Mouse (Mus musculus): ENCODE data around the gene Rnf183. TPM values are rescaled to one million over a fixed set of nuclear protein-coding genes. Genes with fewer than 3 reads are reported as not detected.

The Rnf183 gene
- total RNA-seq (2023): not detected

DNA sequence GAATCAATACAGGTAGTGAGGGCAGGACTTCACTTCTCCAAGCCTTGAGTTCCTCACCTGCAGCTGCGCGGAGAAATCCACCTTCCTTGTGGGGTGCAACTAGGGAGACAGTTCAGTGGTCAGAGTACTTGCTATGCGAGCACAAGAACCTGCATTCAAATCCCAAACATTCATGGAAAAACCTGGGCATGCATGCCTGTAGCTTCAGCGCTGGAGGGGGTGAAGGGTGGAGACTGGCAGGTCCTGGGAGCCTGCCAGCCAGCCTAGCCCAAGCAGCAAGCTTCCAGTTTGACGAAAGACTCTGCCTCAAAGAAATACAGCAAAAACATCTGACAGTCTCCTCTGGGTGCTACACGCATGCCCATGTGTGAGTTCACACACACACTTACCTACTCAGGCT is at the start of gene Rnf183:
Rnf183 (minus strand) TSS at position 172 of the 400 bp plus-strand sequence.

GRCm38 (mm10) chr4:62479937-62480708 is 45.1 kb upstream of the Rnf183 start, which contains the start of gene Bspry:
TSS of gene Bspry (plus strand) at chr4:62480053.

GRCm38 (mm10) chr4:62470598-62471051 is 35.6 kb upstream of the Rnf183 start, which contains the start of gene Wdr31:
TSS of gene Wdr31 (minus strand) at chr4:62470896.

DNA sequence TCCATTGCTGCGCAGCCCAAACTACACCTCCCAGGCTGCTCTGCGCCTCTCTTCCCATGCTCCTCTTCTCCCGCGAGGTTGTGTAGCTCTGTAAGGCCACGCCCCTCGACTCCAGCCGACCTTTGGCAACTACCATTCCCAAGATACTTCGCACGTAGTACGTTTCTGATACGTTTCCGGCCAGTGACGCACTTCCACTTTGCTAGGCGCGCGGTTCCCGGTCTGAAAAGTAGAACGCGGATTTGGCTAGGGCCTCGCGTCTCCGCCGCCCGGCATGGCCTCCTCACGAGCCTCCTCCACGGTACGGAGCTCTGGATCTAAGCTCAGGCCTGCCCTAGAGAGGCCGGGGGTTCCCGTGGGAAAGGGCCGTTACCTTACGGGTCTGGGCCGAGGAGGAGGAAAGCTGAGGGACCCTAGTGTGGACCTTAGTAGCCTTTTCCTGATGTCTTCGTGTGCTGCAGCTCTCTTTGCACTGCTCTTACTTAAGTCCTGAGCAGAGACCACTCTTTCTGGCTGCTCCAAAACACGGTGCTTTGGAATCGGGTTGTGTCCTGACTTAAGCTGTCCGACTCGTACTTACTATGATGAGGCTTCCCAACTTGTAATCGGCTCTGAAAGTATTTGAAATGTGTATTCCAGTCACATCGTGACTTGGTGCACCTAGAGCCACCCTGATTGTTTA is 26.3 kb downstream of the Rnf183 start, which contains the start of the genes Cdc26 and Prpf4:
Cdc26 (minus strand) TSS at position 42 of the 682 bp plus-strand sequence.
Prpf4 (plus strand) TSS at position 197 of the 682 bp plus-strand sequence.

Other genes with a start within 250 kb of the Rnf183 start
- gene Zfp37, start 204.2 kb downstream of the Rnf183 start, total RNA-seq (2023): not detected
- 10 to 100 TPM; 51.4 to 57.8 TPM for gene Slc31a2, start 172.7 kb downstream of the Rnf183 start, total RNA-seq (2023)
- 10 to 100 TPM; 83.4 to 94.3 TPM for gene Fkbp15, start 74.7 kb downstream of the Rnf183 start, total RNA-seq (2023)
- gene Slc31a1, start 74.5 kb downstream of the Rnf183 start, total RNA-seq (2023): 10 to 100 TPM; 12.1 to 13.3 TPM
- gene Cdc26, start 26.6 kb downstream of the Rnf183 start, total RNA-seq (2023): 10 to 100 TPM; 36.9 to 41.2 TPM
- 1 to 10 TPM; 7.9 to 8.9 TPM for gene Prpf4, start 26.5 kb downstream of the Rnf183 start, total RNA-seq (2023)
- 1 to 10 TPM in 1 of 2 experiments, not detected in 1; 1.5 TPM for gene Wdr31, start 35.6 kb upstream of the Rnf183 start, total RNA-seq (2023)
- under 1 TPM; 0.42 to 0.82 TPM for gene Bspry, start 44.8 kb upstream of the Rnf183 start, total RNA-seq (2023)
- 1 to 10 TPM; 1.1 to 1.2 TPM for gene Hdhd3, start 68.2 kb upstream of the Rnf183 start, total RNA-seq (2023)
- gene Alad, start 84.7 kb upstream of the Rnf183 start, total RNA-seq (2023): 10 to 100 TPM; 12.3 to 32.6 TPM
- 10 to 100 TPM; 16.3 to 21.8 TPM for gene Pole3, start 89.8 kb upstream of the Rnf183 start, total RNA-seq (2023)
- under 1 TPM in 1 of 2 experiments, not detected in 1; 0.38 TPM for gene 4933430I17Rik, start 90.1 kb upstream of the Rnf183 start, total RNA-seq (2023)
- gene Rgs3, start 124.6 kb upstream of the Rnf183 start, total RNA-seq (2023): 10 to 100 TPM; 78.1 to 86.0 TPM

Data from neutrophil, adult 59 days (primary cell).